Mouse (Mus musculus) intestine, embryonic 15.5 days (tissue): Measurements from ENCODE around the gene Atp5d. TPM values are rescaled to one million over a fixed set of nuclear protein-coding genes. Genes with fewer than 3 reads are reported as not detected.

Experiments
- ATAC-seq: fragments of 200-750 bp; cut with Nextera tagmentation; 2 replicates; pipeline ENCODE4 v1.8.0; 2017; ENCODE audit warnings: moderate TSS enrichment, moderate library complexity
- H3K27ac ChIP-seq: fragments of 300-500 bp; sonication (generic); 2 replicates; pipeline ENCODE4 v1.5.1; 2015; ENCODE audit warnings: mild to moderate bottlenecking, inconsistent platforms
- H3K27me3 ChIP-seq: fragments of 300-500 bp; sonication (generic); replicated peaks from 2 replicates; pipeline ENCODE4 v1.6.1; 2015; ENCODE audit warnings: inconsistent platforms
- H3K36me3 ChIP-seq: fragments of 300-500 bp; sonication (generic); 2 replicates; pipeline ENCODE4 v1.6.1; 2015; ENCODE audit warnings: inconsistent platforms
- H3K4me1 ChIP-seq: fragments of 300-500 bp; sonication (generic); replicated peaks from 2 replicates; pipeline ENCODE4 v1.6.1; 2015; ENCODE audit warnings: inconsistent platforms
- H3K4me2 ChIP-seq: fragments of 300-500 bp; sonication (generic); replicated peaks from 2 replicates; pipeline ENCODE4 v1.6.1; 2015; ENCODE audit warnings: mild to moderate bottlenecking, inconsistent platforms
- H3K4me3 ChIP-seq: fragments of 300-500 bp; sonication (generic); replicated peaks from 2 replicates; pipeline ENCODE4 v1.5.1; 2015; ENCODE audit warnings: inconsistent platforms
- H3K9ac ChIP-seq: fragments of 300-500 bp; sonication (generic); 2 replicates; pipeline ENCODE4 v1.6.1; 2015; ENCODE audit warnings: inconsistent platforms
- H3K9me3 ChIP-seq: fragments of 300-500 bp; sonication (generic); 2 replicates; pipeline ENCODE4 v1.6.1; 2016; ENCODE audit warnings: inconsistent platforms
- WGBS: fragments of 180-500 bp; shearing (Covaris S2); methylation state at CpG from one replicate; pipeline ENCODE4 v1.1.7; 2015; 5-methylcytosine and 5-hydroxymethylcytosine counted together
- polyA plus RNA-seq: library from polyadenylated mRNA; unstranded; fragments of >200 nt; fragmentation: Nextera tagmentation; extraction: Ambion mirVana; gene quantifications from 2 replicates; pipeline ENCODE4 v1.2.1, GENCODE M21; 2015

The Atp5d gene
- polyA plus RNA-seq, 1 experiment from 2014 or later = 701 TPM

GRCm38 (mm10) chr10:80167460-80168037 lies 29.1 kb downstream of the Atp5d start:
- H3K27ac ChIP-seq = peak overlapping the region; percentile 100
- peak overlapping the region; percentile 97 for H3K9ac ChIP-seq
- peaks cover 64% of the 10 kb centered on the region for H3K4me1 ChIP-seq
- H3K36me3 ChIP-seq = peaks cover 22% of the 10 kb centered on the region
- ATAC-seq = peak; percentile 92
- no peaks in the 10 kb centered on the region for H3K9me3 ChIP-seq
- peak overlapping the region; percentile 62 for H3K4me2 ChIP-seq
- H3K4me3 ChIP-seq = peak overlapping the region; percentile 94
- WGBS = under 1% methylated on average over 55 of the region's 55 CpGs
- no peaks in the 10 kb centered on the region for H3K27me3 ChIP-seq

- Histone ChIP-seq H3K36me3 (peaks cover 22% of the 10 kb centered on the region), H3K4me2 (peak overlapping the region; percentile 62), H3K4me1 (peaks cover 58% of the 10 kb centered on the region), H3K9me3 (no peaks in the 10 kb centered on the region), H3K27me3 (no peaks in the 10 kb centered on the region), H3K9ac (peak overlapping the region; percentile 97), H3K27ac (peak overlapping the region; percentile 100), H3K4me3 (peak overlapping the region; percentile 94)
- under 1% methylated on average over 47 of the region's 48 CpGs for WGBS
- peak; percentile 66 for ATAC-seq
Measured at GRCm38 (mm10) chr10:80168038-80168661, 29.7 kb downstream of the Atp5d start.

GRCm38 (mm10) chr10:80169070-80169469 lies 30.6 kb downstream of the Atp5d start:
- Histone ChIP-seq H3K4me2 (peak overlapping the region; percentile 62), H3K4me1 (peaks cover 51% of the 10 kb centered on the region), H3K9ac (peak overlapping the region; percentile 97), H3K27me3 (no peaks in the 10 kb centered on the region), H3K36me3 (peaks cover 22% of the 10 kb centered on the region), H3K27ac (no peak overlapping the region), H3K4me3 (peak overlapping the region; percentile 94), H3K9me3 (no peaks in the 10 kb centered on the region)
- no peak for ATAC-seq
- WGBS = 48% methylated on average over 1 of the region's 1 CpGs

GRCm38 (mm10) chr10:80169651-80170050 lies 31.2 kb downstream of the Atp5d start:
- peaks cover 45% of the 10 kb centered on the region for H3K4me1 ChIP-seq
- H3K36me3 ChIP-seq = peaks cover 22% of the 10 kb centered on the region
- H3K27ac ChIP-seq = no peak overlapping the region
- WGBS = 87% methylated on average over 7 of the region's 7 CpGs
- H3K9me3 ChIP-seq = no peaks in the 10 kb centered on the region
- no peak overlapping the region for H3K9ac ChIP-seq
- ATAC-seq = no peak
- no peak overlapping the region for H3K4me3 ChIP-seq
- H3K4me2 ChIP-seq = 0 out of 2 replicates have a peak overlapping the region, but pooled peaks have one; percentile 62
- no peaks in the 10 kb centered on the region for H3K27me3 ChIP-seq

- Histone ChIP-seq H3K4me3 (no peak overlapping the region), H3K27me3 (no peaks in the 10 kb centered on the region), H3K36me3 (peaks cover 22% of the 10 kb centered on the region), H3K4me1 (peaks cover 46% of the 10 kb centered on the region), H3K27ac (no peak overlapping the region), H3K4me2 (no peak overlapping the region), H3K9ac (no peak overlapping the region), H3K9me3 (no peaks in the 10 kb centered on the region)
- no peak for ATAC-seq
- 97% methylated on average over 16 of the region's 16 CpGs for WGBS
Measured at GRCm38 (mm10) chr10:80170052-80170451, 31.6 kb downstream of the Atp5d start.

- peaks cover 41% of the 10 kb centered on the region for H3K4me1 ChIP-seq
- no peak for ATAC-seq
- no peaks in the 10 kb centered on the region for H3K9me3 ChIP-seq
- H3K4me2 ChIP-seq = no peak overlapping the region
- H3K36me3 ChIP-seq = peaks cover 22% of the 10 kb centered on the region
- H3K27me3 ChIP-seq = no peaks in the 10 kb centered on the region
- no peak overlapping the region for H3K4me3 ChIP-seq
- no peak overlapping the region for H3K27ac ChIP-seq
- H3K9ac ChIP-seq = no peak overlapping the region
- 95% methylated on average over 19 of the region's 19 CpGs for WGBS
Measured at GRCm38 (mm10) chr10:80170601-80171021, 32.2 kb downstream of the Atp5d start.

GRCm38 (mm10) chr10:80171252-80171651 lies 32.8 kb downstream of the Atp5d start:
- 0 out of 2 replicates have a peak overlapping the region, but pooled peaks have one; percentile 62 for H3K9ac ChIP-seq
- H3K36me3 ChIP-seq = peaks cover 22% of the 10 kb centered on the region
- 0 out of 2 replicates have a peak overlapping the region, but pooled peaks have one; percentile 6 for H3K4me2 ChIP-seq
- H3K27ac ChIP-seq = peak overlapping the region; percentile 48; the same call in 1 of the 2 replicates
- peaks cover 39% of the 10 kb centered on the region for H3K4me1 ChIP-seq
- no peak overlapping the region for H3K4me3 ChIP-seq
- no peaks in the 10 kb centered on the region for H3K27me3 ChIP-seq
- no peak for ATAC-seq
- H3K9me3 ChIP-seq = no peaks in the 10 kb centered on the region
- 84% methylated on average over 15 of the region's 15 CpGs for WGBS

GRCm38 (mm10) chr10:80171760-80172526 lies 33.5 kb downstream of the Atp5d start:
- H3K9me3 ChIP-seq = no peaks in the 10 kb centered on the region
- H3K36me3 ChIP-seq = peaks cover 22% of the 10 kb centered on the region
- H3K9ac ChIP-seq = peak overlapping the region; percentile 62
- no peak for ATAC-seq
- peak overlapping the region; percentile 78 for H3K4me2 ChIP-seq
- WGBS = 81% methylated on average over 45 of the region's 45 CpGs
- peak overlapping the region; percentile 94 for H3K27ac ChIP-seq
- no peaks in the 10 kb centered on the region for H3K27me3 ChIP-seq
- H3K4me1 ChIP-seq = peaks cover 39% of the 10 kb centered on the region
- no peak overlapping the region; the same call in none of the 2 replicates for H3K4me3 ChIP-seq

- H3K4me3 ChIP-seq = peak within 1 kb of the TSS; percentile 59
- no peaks in the 10 kb centered on the region for H3K9me3 ChIP-seq
- H3K36me3 ChIP-seq = peaks cover 22% of the 10 kb centered on the region
- peak; percentile 83 for ATAC-seq
- WGBS = 5% methylated on average over 35 of the region's 35 CpGs
- peak within 1 kb of the TSS; percentile 94 for H3K27ac ChIP-seq
- H3K4me2 ChIP-seq = peak within 1 kb of the TSS; percentile 78
- H3K4me1 ChIP-seq = peaks cover 39% of the 10 kb centered on the region
- H3K9ac ChIP-seq = peak within 1 kb of the TSS; percentile 62
- no peaks in the 10 kb centered on the region for H3K27me3 ChIP-seq
Measured at GRCm38 (mm10) chr10:80172527-80173292, 34.3 kb downstream of the Atp5d start, which contains the start of gene 1600002K03Rik. 1600002K03Rik (plus strand) TSS chr10:80172944.

- Histone ChIP-seq H3K36me3 (peaks cover 22% of the 10 kb centered on the region), H3K9ac (0 out of 2 replicates have a peak overlapping the region, but pooled peaks have one; percentile 18), H3K27me3 (no peaks in the 10 kb centered on the region), H3K27ac (0 out of 2 replicates have a peak overlapping the region, but pooled peaks have one; percentile 37), H3K4me2 (peak overlapping the region; percentile 78), H3K4me1 (peaks cover 39% of the 10 kb centered on the region), H3K9me3 (no peaks in the 10 kb centered on the region), H3K4me3 (peak overlapping the region; percentile 59)
- ATAC-seq = no peak
- WGBS = 14% methylated on average over 11 of the region's 11 CpGs
Measured at GRCm38 (mm10) chr10:80173358-80173757, 34.9 kb downstream of the Atp5d start.

GRCm38 (mm10) chr10:80173955-80174640 lies 35.7 kb downstream of the Atp5d start:
- no peaks in the 10 kb centered on the region for H3K9me3 ChIP-seq
- ATAC-seq = no peak
- H3K27me3 ChIP-seq = no peaks in the 10 kb centered on the region
- H3K4me3 ChIP-seq = no peak overlapping the region
- peaks cover 32% of the 10 kb centered on the region for H3K4me1 ChIP-seq
- H3K27ac ChIP-seq = no peak overlapping the region
- WGBS = 89% methylated on average over 10 of the region's 10 CpGs
- H3K4me2 ChIP-seq = 0 out of 2 replicates have a peak overlapping the region, but pooled peaks have one; percentile 78
- 0 out of 2 replicates have a peak overlapping the region, but pooled peaks have one; percentile 17 for H3K9ac ChIP-seq
- peaks cover 22% of the 10 kb centered on the region for H3K36me3 ChIP-seq
